Mouse (Mus musculus): ENCODE results near the gene Fam217b.

Gene Fam217b

DNA sequence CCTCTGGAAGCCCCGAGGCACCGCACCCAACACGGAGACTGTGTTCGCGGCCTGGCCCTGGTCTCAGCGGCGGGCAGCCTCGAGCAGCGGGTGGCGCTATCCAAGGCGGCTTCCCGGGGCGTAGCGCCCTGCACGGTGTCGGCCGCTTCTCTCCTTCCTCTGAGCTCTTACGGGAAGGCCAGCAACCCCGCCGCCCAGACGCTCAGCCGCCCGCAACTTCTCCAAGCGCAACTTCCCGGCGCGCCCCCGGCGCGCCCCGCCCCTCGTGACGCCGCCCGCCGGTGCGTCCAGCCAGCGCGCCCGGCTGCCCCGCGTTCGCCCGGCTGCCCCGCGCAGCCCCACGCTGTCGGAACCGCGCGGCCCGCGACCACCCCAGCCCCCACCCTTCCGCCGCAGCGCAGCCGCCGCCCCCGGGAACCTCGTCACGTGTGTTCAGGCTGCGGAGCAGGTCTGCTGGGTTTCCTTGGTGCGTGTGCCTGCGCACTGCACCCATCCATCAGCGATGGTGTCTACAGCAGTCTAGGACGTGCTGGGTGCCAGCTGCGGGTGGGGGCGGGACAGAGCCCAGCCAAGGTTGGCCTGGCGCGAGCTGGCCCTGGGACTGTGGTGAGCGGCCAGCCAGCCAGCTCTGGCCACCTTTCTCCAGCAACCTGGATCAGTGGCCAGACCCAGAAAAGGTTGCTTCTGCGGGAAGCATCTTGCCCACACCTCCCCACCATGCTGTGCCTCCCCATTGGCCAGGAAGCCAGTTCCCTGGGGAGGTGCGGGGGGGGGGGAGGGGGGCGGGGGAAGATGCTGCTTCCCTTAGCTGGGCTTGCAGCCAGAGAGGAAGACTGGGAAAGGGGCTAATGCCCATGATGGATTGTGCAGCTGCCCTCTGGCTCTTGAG lies at the start of gene Fam217b, which contains the start of gene Ppp1r3d:
Gene Fam217b (plus strand): TSS at position 264 of the 889 bp plus-strand sequence.
Gene Ppp1r3d (minus strand): TSS at position 212 of the 889 bp plus-strand sequence.
- peak; percentile 61 for DNase-seq

DNA sequence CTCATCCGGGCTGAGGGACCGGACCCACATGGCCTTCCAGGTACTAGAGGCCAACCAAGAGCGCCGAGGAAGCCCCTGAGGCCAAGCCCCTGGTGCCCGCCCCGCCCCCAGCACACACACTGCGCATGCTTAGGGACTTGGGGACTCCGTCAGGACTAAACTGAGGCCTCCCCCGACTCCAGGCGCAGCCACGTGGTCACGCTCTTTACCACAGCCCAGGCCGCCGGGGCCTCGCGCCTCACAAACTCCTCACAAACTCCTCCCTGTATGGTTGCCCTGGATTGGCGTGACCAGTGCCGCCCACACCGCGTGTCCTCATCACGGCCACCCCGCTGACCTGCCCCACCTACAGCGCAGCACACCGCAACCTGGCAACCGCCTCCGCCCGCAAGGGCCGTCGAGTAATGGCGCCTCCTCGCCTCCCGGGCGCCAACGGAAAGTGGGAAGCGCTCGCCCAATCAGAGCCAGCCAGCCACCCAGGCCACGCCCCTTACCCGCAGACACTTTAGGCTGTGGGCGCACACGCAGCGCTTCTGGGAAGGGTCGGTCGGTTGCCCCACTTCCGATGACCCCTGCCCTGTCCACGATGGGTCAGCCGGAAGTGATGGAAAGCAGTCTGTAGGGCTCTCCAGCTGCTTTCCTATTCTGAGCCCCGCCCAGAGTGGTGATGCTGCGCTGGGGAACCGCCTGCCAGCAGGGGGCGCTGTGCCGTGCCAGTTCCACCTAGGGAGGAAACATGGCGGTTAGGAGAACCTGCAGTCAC lies 7.1 kb upstream of the Fam217b start, which contains the start of gene Sycp2:
Gene Sycp2 (minus strand): TSS at position 633 of the 763 bp plus-strand sequence.
- DNase-seq: no peak

DNA sequence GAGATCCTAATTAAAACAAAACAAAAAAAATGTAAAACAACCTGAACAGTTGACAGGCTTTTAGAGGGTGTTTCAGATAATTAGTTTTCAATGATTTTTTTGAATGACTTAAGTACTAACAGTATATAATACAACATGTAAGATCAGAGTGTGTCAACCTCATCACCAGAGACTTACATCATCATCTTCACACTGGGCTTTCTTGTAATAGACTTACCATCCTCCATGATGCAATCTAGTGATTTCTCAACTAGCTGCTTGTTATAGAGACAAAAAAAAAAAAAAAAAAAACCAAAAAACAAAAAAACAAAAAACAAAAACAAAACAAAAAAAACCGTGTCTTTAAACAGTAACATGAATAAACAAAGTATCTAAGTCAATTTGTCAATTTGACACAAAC lies 5.3 kb upstream of the Fam217b start:
- no peak for DNase-seq

DNA sequence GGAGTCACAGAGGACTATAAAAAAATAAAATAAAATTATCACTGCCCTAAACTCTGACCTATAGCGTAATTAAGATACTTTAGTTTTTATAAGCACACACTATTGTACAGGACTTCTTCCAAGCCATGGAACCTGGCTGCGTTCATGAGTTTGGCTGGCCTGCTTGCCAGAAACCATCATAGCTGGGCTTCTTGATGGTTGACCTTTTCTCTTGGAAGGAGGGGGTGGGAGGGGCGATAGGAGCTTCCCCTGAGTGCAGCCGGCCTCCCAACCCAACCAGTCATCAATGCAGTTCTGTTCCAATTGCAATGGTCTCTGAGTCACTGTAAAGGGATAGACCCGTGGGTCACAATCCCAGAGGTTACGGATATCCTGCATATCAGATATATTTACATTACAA lies 4.0 kb upstream of the Fam217b start:
- DNase-seq: no peak

DNA sequence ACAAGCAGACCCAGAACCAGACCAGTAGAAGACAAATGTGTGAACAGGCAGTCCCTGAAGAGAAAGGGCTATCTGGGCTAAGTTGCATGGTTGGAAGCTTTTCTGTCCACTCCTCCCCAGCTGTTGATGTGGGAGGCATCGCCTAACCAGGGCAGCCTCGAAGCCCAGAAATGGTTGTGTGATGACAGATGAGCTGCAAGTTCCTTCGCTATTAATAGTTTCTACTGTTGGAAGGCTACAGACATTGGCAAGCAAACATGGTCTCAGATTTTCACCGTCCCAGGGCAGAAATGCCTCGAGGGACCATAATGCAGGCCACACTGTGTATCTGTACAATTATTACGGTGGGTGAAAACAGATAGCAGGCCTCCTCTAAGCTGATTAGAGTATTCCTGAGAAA lies 1.7 kb upstream of the Fam217b start:
- DNase-seq: no peak

DNA sequence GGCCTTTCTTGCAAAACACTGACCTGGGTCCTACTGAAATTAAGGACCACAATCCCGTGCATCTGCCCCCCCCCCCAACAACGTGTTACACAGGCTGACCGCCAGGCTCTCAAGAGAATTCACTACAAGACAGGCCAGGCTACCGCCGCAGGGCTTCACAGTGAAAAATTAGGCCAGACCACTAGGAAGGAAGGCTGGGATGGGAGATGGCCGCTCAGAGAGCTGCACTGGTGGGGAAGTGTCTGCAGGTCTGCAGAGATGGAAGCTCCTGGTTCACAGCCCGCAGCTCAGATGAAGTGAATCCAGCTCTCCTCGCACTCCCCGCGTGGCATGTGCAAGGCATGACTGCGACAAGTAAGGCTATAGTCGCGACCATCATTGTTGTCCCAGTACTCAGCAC lies 1.2 kb upstream of the Fam217b start:
- no peak for DNase-seq

DNA sequence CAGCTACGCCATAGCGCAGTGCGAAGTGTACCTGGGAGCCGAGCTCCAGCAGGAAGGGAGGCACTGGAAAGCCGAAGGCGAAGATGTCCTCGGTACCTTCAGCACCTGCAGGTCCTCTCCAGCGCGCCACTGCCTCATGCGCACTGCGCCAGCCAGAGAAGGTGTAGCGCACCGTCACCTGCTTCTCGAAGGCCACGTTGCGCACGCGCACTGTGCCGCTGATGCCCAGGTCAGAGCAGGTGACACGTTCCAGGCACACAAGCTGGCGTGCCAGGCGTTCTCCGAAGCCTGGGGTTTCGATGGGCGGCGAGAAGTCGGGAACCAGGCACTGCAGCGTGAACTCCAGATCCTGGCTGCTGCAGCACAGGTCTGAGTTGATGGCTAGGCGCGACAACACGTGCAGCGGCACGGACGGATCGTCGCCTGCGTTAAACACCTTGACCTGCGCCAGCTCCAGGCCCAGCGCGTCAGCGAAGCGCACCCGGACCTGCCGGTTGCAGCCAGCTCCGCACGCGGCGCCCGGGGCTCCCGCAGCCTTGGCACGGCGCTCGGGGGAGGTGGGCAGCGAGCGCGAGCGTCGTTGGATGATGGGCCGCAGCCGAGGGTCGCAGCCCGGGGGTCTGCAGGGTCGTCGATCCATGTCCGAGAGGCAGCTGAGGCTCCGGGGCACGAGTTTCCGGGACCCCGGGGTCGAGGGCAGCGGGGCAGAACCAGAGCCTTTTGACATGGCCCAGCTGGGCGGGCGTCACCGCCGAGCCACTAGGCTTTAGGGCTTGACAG lies 653 bp upstream of the Fam217b start:
- no peak for DNase-seq

DNA sequence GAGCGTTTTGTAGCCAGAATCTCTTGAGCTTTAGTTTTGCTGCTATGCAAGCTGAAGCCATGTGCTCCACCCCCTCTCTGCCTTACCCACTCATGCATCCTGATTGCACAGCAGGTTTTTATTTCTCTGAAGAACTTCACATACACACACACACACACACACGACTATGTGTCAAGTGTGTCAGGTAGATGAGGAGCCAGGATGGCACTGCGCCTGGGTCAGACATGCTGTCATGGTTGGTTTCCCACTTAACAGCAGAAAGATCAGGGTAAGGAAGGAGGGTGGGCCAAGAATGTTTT lies 775 bp downstream of the Fam217b start:
- no peak for DNase-seq

DNA sequence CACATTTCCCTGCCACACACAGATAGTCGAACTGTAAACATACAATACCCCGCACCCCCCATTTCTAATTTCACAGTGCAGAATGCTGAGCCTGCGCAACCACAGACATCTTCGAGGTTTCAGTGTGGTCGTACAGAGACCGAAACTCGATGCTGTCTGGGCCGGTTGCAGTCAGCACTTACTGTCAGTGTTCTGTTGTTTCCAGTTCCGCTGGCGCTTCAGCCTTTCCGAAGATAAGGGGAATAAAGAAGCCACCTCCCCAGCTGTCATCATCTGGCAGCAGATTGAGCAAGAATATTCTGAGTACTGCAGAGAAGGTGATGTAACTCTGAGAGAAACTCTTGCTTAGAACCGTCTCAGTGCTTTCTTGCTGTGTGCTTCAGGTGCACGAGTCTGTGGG lies 2.1 kb downstream of the Fam217b start:
- DNase-seq: no peak

DNA sequence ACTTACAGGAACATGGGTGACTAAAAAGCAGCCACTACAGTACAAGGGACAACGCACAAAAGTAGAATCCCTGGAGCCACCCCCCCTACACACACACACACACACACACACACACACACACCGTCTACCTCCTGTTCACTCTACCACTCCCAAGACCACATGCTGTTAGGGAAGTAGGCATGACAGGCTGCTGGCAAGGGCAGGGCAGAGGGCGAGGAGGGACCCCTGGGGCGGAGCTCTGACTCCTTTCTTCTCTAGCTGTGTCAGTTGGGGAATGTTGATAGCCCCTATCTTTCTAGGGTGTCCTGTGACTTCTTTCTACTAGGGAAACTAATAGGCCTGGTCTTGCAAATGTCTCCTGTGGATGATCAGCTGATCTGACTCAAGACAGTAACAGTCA lies 2.6 kb downstream of the Fam217b start:
- DNase-seq: no peak

DNA sequence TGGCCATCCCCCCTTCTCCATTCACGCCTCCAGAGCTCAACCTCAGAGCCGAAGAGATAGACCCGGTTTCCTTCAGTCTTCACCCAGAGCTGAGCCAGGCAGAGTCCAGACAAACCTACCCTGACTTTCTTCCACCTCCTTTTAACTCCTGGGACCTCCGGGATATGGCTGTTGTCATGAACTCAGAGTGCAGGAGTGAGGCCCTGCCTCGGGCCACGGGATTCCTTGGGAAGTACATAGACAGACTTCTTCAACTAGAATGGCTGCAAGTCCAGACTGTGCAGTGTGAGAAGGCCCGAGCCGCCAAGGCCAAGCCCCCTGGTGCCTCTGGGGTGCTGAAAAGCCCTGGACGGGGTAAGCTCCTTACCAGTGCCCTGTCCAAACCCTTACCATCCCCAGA lies 6.3 kb downstream of the Fam217b start:
- no peak for DNase-seq

DNA sequence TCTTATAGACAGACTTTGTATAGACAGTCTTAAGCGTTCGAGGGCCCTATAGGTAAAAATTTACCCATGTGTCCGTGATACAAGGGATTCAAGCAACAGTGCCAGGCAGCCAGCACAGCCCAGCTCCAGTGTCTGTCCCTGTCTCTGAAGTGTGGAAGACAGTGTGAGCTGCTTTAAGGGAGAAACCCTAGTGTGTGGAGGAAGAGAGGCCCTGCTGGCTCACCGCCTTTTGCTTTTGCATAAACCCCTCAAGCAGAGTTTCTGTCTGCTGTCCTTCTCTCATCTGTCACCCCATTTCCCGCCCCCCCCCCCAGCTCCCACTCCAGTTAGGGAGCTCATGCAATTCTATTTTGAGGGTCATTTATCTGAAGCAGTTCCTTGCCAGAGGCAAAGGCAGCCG lies 7.3 kb downstream of the Fam217b start:
- no peak for DNase-seq

DNA sequence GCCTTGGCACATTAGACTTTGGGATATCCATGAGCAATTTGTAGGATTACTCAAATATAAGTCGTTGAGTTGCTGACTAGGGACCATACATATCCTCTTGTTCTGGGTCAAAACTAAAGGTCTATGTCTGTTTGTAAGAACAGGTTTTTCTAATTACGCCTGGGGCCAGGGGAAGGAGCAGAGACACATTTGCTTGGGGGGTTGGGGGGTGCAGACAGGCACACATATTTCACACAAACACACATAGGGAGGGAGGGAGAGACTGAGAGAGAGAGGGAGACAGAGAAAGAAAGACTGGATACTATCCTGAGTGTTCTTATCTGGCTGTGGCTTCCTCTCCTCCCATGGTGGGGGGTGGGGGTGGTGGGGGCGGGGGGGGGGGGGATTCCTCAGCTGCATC lies 7.9 kb downstream of the Fam217b start:
- no peak for DNase-seq

DNA sequence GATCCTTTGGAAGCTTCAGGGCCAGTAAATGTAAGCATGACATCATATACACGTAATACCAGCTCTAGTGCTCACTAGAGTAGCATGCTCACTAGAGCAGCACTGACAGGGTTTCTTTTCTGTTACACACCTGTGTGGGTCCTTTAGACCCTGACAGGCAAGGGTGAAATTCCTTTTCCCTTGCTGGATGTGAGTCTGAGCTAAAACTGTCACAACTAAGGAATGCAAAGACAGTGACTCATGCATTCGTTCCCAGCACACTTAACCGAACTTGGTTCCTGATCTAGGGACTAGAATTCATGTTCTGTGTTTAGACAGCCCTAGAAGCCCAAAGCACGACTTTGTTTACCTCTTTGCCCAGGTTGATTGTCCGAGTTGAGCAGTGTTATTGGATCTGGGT lies 8.9 kb downstream of the Fam217b start:
- no peak for DNase-seq

DNA sequence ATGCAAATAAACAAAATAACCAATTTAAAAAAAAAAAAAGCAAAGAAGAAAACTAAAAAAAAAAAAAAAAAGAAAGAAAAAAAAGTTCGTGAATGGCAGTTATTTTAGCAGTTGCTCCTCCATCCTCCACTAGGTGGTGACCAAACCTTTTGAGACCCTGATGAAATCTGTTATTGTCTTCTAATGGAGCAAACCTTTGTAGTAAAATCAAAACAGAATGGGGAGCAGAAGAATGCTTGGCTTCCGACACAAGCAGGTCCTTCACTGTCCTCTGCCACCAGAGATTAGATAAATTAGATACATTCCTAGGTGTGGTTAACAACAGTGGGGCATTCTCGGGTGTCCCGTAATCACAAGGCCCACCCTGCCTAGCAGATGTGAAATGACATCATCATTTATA lies 11.9 kb downstream of the Fam217b start:
- no peak for DNase-seq

DNA sequence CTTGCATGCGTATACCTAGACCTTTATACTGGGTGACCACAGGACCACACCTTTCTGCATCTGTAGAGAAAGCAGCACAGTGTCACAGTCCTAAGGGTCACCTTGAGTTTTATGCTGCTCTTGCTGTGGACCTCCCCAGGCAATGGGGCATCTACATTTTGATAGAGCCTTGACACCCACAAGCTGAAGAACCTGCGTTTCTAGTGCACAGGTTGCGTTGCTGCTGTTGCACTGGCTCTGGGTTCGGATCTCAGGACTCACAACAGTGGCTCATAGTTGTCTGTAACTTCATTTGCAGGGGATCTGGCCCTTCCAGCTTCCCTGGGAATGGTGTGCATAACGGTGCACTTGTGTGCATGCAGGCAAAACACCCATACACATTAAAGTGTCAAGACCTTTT lies 12.9 kb downstream of the Fam217b start:
- no peak for DNase-seq

DNA sequence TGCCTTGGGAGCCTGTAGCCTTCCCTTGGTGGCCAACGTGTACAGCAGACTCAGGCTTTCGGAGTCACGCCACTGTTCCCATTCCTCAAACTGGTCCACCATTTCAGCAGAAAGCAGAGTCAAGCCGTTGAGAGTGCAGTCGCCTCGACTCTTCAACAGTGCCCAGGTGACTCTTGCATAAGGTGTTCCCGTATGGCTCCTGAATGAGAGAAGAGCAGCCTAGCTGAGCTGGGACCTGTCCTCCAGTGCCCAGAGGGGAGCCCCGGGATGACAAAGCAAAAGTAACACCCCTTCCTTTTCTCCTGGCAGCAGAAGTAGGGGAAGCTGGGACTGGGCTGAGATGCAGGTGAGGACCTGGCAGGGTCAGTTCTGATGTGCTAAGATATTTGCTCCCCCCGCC lies 13.9 kb downstream of the Fam217b start:
- DNase-seq: no peak

DNA sequence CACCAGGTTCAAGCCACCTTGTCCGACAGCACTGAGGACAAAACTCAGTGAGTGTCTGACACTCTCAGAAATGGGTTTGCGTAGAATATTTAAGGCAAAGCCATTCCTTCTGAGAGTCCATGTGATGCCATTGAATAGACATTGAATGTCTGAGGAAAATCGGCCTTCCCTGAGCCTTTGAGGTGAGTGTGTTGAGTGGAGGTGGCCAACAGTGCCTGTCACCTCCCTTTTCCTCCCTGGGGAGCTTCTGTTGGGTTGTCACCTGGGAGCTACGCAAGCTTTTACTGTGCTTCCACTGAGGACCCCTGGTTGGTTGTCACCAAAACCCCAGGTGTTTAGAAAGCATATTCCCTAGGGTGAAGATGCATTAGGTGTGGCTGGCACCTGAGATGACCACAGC lies 14.4 kb downstream of the Fam217b start:
- no peak for DNase-seq

DNA sequence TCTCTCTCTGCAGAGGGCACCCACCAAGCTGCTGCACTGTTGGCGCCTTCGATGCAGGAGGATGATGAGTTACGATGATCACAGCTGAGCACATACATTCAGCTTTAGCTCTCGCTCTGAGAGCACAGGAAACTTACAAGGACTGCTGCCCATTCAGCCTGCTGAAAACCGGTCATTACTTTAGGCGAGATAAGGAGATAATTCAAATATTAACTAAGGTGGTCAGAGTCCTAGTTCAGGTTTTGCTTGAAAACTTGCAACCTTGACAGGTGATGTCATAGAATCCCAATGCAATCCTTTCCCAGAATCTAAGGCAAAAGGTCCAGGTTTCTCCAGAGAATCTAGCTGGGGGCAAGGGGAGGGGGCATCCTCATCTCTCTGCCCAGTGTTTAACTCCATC lies 15.1 kb downstream of the Fam217b start:
- no peak for DNase-seq

DNA sequence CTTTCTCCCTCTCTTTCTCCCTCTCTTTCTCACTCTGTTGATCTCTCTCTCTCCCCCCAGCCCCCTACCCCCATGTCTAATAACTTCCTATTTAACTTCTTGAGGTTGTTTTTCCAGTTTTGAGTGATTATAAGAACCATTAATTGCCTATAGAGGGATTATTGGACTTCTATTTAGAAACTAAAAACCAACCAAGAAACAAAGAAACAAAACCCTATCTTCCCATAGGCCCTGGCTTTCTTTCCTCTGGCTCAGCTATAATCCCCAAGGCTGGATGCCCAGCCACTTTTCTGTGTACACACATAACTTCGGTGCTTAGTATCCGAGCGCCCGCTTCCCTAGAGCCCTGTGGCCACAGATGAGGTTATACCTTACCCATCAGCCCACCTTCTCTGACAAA lies 15.9 kb downstream of the Fam217b start, which contains the start of gene Cdh26:
Gene Cdh26 (plus strand): TSS at position 301 of the 400 bp plus-strand sequence.
- no peak for DNase-seq

DNA sequence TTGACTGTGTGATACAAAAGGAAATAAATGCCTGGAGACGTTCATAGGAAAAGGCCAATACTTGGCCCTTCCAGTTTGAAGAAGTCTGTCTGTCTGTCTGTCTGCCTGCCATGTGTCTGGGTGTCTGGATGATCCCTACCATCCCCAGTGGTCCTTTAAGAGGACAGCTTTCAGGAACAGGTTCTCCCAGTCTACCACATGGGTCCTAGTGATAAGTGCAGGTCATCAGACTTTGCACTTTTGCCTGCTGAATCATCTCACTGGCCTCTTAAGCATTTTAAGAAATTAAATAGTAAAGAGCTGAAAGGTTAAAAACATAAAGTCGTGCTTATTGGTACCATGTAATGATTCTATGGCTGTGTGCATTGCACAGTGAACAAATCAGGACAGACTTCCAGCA lies 19.2 kb downstream of the Fam217b start:
- DNase-seq: no peak

DNA sequence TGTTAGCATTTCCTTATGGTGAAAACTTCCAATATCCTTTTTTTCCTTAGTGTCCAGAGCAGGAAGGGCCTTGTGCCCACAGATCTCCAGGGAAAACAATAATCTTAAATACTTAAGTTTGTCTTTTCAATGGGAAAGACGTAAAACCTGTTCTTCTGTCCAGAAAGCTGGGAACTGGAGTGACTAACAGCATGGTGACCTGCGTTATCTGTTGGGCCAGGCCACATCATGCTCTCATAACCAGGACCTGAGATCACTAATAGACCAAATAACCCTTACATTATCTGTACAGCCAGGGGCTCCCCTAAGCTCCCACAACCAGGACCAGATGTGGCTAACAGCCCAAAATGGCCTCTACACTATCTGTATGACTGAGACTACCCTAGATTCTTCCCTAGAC lies 19.6 kb downstream of the Fam217b start:
- no peak for DNase-seq

DNA sequence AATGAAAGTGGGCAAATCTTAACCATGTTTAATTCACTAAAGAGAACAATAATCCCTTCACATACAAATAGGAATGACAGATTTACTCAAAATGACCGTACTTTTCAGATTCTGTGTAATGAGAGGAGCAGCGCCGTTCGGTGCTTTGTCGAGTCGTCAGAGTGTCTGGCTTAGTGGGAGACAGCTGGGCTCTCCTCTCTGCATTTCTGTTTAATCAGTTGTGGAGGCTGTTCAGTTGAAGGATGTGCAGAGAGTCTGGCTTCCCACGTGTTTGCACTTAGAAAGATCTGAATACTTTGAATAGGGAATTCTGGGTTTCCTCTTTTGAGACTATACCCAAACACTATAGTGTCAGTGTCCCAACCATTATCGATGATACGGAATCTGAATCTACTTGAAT lies 23.0 kb downstream of the Fam217b start:
- no peak for DNase-seq
